Mouse (Mus musculus): ENCODE measurements at regions not wholly inside any gene's neighbourhood (a gene's known extent, or its start where the extent isn't known, plus 50 kb on each side); places are given as distances from the start of the nearest gene placed in this dataset.

DNA sequence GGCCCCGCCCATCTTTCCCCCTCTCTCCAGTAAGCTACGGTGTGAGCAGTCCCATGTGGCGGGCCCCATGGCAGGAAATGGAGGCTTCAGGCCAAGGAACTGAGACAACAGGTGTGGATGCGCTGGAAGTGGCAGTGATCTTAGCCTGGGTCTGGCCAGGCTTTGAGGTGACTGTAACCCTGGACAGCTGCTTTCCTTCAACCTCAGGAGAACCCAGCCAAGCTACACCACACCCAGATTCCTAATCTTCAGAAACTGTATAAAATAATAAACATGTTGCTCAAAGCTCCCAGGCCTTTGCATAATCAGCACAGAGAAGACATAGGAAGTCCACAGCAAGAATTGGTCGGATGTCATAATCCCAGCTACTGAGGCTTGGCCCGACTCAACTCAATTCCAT lies 56.8 kb upstream of the Egln3 start:
- Histone ChIP-seq H3K27me3 (no peaks in the 10 kb centered on the region), H3K36me3 (no peaks in the 10 kb centered on the region), H3K27ac (no peak overlapping the region), H3K9me3 (no peaks in the 10 kb centered on the region), H3K4me2 (replicated peaks) (no peak overlapping the region), H3K4me1 (replicated peaks) (peaks cover 13% of the 10 kb centered on the region), H3K4me3 (replicated peaks) (no peak overlapping the region), H3K9ac (replicated peaks) (no peak overlapping the region)
- ATAC-seq = no peak
- WGBS = 85% methylated on average over 6 of the region's 6 CpGs

DNA sequence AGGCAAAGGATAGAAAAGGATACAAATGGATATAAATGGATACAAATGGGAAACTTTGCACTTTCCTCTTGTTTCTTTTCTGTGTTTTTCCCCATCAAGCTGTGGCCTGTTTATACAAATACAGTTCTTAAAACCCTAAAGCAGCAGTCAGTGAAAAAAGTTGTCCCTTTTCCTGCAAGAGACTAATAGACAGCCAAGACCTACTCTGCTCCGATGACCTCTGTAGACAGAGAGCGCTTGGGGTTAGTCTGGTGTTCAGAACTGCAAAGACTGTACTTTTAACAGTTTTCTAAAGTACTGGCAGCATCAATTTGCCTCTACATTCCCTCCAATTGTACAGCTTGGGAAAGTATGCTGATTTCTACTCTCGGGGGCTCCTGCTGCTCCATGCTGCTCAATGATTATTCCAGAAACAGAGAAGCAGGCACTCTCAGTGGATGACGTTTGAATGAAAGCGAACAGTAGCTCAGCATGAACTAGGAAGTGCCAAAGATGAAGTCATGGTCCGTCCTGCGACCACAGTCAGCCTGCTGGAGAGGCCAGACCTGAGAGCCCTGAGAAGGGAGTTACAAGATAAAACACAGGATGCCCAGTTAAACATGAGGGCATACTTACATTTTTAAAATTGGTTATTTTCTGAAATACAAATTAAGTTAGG lies 54.2 kb upstream of the Egln3 start:
- Histone ChIP-seq H3K27ac (no peak overlapping the region), H3K9ac (replicated peaks) (no peak overlapping the region), H3K27me3 (no peaks in the 10 kb centered on the region), H3K4me1 (replicated peaks) (no peaks in the 10 kb centered on the region), H3K36me3 (no peaks in the 10 kb centered on the region), H3K4me3 (replicated peaks) (no peak overlapping the region), H3K9me3 (no peaks in the 10 kb centered on the region), H3K4me2 (replicated peaks) (no peak overlapping the region)
- WGBS = 51% methylated on average over 7 of the region's 7 CpGs
- ATAC-seq = no peak

- ATAC-seq = no peak
- 83% methylated on average over 6 of the region's 6 CpGs for WGBS
- Histone ChIP-seq H3K27me3 (no peaks in the 10 kb centered on the region), H3K4me3 (replicated peaks) (no peak overlapping the region), H3K36me3 (no peaks in the 10 kb centered on the region), H3K9ac (replicated peaks) (no peak overlapping the region), H3K4me2 (replicated peaks) (no peak overlapping the region), H3K4me1 (replicated peaks) (no peaks in the 10 kb centered on the region), H3K27ac (no peak overlapping the region), H3K9me3 (no peaks in the 10 kb centered on the region)
These were observed 53.0 kb upstream of the Egln3 start for GRCm38 (mm10) chr12:54256506-54257128.

Data from midbrain, embryonic 13.5 days (tissue).